Mouse (Mus musculus): ENCODE results near the gene Trpm3.
"Not testable (repeated sequence)": the region's sequence is repeated elsewhere in the genome, so short reads cannot be mapped to it uniquely, and the experiment has no call there.

The Trpm3 gene

DNA sequence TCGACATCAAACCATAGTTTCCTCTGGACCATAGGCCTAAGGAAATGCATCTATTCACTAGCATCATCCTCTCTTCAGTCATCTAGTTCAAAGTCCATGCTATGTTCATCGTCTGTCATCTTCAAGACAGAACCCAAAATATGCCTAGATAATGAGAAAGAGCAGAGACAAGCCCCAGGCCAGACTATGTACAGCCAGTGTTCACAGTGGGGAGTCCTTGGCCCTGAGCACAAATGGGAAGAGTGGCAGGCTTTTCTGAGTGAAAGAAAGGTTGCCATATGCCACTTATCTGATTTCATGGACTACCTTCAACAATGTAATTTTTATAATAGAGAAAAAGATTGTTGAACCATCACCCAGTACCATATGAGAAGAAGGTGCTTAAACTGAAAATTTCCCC lies 703.9 kb downstream of the Trpm3 start:
- in situ Hi-C loops (cut with MseI, MboI) = no loop called here

GRCm38 (mm10) chr19:22847696-22848095 lies 708.9 kb downstream of the Trpm3 start:
- in situ Hi-C loops (cut with MseI, MboI) = no loop called here

GRCm38 (mm10) chr19:22848251-22848650 lies 709.4 kb downstream of the Trpm3 start:
- in situ Hi-C loops (cut with MseI, MboI) = no loop called here

DNA sequence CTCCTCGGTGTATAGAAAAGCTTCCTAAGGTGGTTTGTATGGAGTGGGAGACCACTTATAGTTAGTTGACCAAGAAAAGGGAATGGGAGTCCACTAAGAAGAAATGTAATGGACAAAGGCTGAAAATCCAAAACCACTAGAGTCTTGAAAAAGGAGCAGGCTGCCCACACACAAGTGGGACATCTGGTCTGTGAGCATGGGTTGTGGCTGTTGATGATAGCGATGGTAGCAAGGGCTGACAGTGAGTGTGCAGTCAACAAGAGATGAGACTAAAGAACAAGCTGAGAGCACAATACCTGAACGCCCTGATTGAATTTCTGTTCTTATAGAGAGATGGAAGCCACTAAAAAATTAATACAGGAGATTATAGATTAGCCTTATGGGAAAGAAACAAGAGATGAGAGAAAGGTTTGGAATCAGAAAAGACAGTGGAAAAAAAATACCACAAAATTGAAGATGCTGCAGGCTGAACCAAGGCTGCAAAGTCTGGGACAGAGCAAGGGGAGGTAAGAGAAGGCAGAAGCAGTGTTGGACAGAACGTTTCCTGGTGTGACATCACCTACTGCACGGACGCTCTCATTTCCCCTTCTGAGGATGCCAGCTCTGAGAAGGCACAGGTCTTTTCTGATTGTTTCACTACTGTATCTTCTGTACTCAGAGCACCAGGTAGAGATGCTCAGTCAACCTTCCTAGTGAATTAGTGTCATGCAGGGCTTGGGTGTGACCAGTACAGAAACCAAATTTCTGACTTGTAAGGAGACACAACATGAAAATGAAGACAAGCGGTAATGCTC lies 710.1 kb downstream of the Trpm3 start:
- in situ Hi-C loops (cut with MseI, MboI) = no loop called here

- in situ Hi-C loops (cut with MseI, MboI) = not testable (repeated sequence)
These were observed 712.6 kb downstream of the Trpm3 start for GRCm38 (mm10) chr19:22851423-22851822.

- in situ Hi-C loops (cut with MseI, MboI) = no loop called here
These were observed 720.8 kb downstream of the Trpm3 start for GRCm38 (mm10) chr19:22859644-22860043.

- in situ Hi-C loops (cut with MseI, MboI) = no loop called here
These were observed 728.6 kb downstream of the Trpm3 start for GRCm38 (mm10) chr19:22867456-22867855.

- in situ Hi-C loops (cut with MseI, MboI) = loop anchor here in 1 of 2 experiments (10.0 kb wide), 1 partner anchor 525 kb away; no protein-coding TSS in a partner anchor
These were observed 731.0 kb downstream of the Trpm3 start for GRCm38 (mm10) chr19:22869853-22870252.

DNA sequence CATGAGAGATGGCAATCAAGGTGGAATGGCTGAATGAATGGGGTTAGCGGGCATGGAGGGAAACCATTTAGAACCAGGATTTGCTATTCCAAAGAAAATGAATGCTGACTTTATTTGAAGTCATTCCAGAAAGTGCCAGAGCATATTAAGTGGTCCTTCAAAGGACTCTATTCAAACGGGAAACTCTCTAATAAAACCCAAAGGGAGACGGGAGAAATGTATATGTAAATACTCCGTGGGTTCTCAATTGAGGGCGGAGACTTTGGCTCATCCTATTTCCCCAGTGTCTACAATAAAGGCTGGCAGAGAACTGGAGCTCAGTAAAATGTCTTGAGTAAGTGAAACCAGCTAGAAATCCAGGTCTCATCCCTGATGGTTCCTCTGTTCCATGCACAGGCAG lies 733.6 kb downstream of the Trpm3 start:
- in situ Hi-C loops (cut with MseI, MboI) = loop anchor here in 1 of 2 experiments (10.0 kb wide), 1 partner anchor 528 kb away; no protein-coding TSS in a partner anchor

- in situ Hi-C loops (cut with MseI, MboI) = loop anchor here in 1 of 2 experiments (10.0 kb wide), 2 partner anchors 325 to 535 kb away; no protein-coding TSS in a partner anchor
These were observed 741.4 kb downstream of the Trpm3 start for GRCm38 (mm10) chr19:22880199-22880598.

- in situ Hi-C loops (cut with MseI, MboI) = loop anchor here in 1 of 2 experiments (10.0 kb wide), 2 partner anchors 328 to 538 kb away; no protein-coding TSS in a partner anchor
These were observed 743.8 kb downstream of the Trpm3 start for GRCm38 (mm10) chr19:22882670-22883111.

DNA sequence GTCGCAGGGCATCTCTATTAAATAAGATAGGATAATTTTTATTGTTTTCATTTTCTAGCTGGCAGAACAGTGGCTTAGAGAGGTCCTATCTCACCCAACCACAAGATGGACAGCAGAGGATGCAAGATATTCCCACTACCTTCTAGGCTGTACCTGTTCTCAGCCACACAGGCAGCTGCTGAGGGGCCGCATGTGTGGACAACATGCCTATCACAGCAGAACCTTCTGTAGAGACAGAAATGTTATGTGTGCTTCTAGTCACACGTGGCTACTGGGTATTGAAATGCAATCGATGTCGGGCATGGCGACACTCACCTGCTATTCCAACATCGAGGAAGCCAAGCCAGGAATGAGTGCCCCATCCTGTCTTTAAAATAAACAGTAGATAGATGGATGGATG lies 744.3 kb downstream of the Trpm3 start:
- in situ Hi-C loops (cut with MseI, MboI) = loop anchor here in 1 of 2 experiments (10.0 kb wide), 2 partner anchors 328 to 538 kb away; no protein-coding TSS in a partner anchor

DNA sequence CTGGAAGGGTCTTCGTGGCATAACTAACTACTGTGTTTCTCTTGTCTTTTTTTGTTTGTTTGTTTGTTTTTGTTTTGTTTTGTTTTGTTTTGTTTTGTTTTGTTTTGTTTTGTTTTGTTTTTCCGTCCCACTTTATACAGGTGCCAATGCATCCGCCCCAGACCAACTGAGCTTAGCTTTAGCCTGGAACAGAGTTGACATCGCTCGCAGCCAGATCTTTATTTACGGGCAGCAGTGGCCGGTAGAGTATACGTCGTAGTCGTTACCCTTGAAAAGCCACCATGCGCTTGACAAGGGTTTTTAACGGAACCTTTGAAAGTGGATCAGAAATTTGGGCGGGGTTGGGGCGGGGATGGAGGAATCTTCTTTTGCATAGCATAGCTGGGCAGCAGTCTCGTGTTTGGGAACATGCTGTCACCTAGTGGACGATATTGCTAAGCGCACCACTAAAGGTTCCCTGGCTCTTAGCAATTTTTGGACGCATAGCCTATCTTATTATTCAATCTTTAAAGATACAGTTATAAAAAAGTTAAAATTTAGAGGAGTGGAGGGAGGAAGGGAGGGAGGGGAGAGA lies 745.0 kb downstream of the Trpm3 start:
- in situ Hi-C loops (cut with MseI, MboI) = loop anchor here in 1 of 2 experiments (10.0 kb wide), 2 partner anchors 329 to 539 kb away; no protein-coding TSS in a partner anchor

- in situ Hi-C loops (cut with MseI, MboI) = loop anchor here in 1 of 2 experiments (10.0 kb wide), 2 partner anchors 330 to 540 kb away; no protein-coding TSS in a partner anchor
These were observed 745.5 kb downstream of the Trpm3 start for GRCm38 (mm10) chr19:22884357-22884756.

GRCm38 (mm10) chr19:22885051-22885450 lies 746.2 kb downstream of the Trpm3 start:
- in situ Hi-C loops (cut with MseI, MboI) = loop anchor here in 1 of 2 experiments (10.0 kb wide), 2 partner anchors 330 to 540 kb away; no protein-coding TSS in a partner anchor

DNA sequence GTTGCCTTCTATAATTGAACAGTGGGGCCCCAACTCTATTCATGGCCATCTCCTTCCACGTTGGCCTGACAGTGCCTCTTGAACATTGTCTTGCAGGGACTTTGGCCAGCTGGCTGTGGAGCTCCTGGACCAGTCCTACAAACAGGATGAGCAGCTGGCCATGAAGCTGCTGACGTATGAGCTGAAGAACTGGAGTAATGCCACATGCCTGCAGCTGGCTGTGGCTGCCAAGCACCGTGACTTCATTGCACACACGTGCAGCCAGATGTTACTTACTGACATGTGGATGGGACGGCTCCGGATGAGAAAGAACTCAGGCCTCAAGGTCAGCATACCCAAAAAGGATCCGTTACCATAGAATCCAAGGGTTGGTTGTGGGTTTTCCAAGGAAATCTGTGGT lies 763.0 kb downstream of the Trpm3 start:
- in situ Hi-C loops (cut with MseI, MboI) = loop anchor here in 1 of 2 experiments (25.0 kb wide), 1 partner anchor 285 kb away; no protein-coding TSS in a partner anchor

DNA sequence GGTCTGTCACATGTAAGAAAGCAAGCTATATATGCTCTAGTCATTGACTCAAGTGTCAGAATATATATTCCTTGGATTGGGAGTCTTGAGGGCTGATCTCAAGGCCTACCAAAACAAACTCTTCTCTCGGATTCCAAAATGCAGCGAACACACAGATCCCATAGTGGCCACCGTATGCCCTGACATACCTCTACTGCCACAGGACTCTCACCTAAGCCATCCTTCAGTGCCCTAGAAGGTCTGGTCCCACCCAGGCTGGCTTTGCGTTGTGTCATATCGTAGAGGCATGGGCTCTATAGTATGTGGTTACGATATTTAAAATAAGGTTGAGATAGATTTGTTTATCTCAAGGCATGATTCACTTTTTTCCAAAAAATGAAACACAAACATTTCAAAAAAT lies 763.5 kb downstream of the Trpm3 start:
- in situ Hi-C loops (cut with MseI, MboI) = loop anchor here in 1 of 2 experiments (25.0 kb wide), 1 partner anchor 285 kb away; no protein-coding TSS in a partner anchor

DNA sequence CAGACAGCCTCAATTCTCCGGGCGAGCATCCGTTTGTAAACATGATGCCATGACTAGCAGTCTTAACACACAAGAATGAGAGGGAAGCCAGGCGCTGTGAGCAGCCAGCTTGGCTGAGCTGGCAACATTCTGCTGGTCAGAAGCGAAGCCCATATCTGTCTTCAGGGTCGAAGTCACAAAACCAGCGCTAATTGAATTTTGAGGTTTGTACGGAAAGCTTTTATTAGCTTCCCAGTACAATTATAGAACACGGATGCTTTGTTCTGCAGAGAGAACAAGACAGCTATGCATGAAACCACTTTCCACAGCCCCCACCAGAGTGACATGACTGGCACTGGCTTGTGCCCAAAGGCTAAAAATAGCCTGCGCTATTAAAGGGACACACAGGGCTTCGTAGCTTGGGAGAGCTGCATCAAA lies 766.2 kb downstream of the Trpm3 start:
- in situ Hi-C loops (cut with MseI, MboI) = loop anchor here in 1 of 2 experiments (25.0 kb wide), 1 partner anchor 282 kb away; no protein-coding TSS in a partner anchor

- in situ Hi-C loops (cut with MseI, MboI) = loop anchor here (10.0 to 25.0 kb wide), 2 partner anchors 234 to 277 kb away; partner anchors contain the start of gene Klf9 (in 1 of the 2)
These were observed 771.8 kb downstream of the Trpm3 start for GRCm38 (mm10) chr19:22910686-22911085.

GRCm38 (mm10) chr19:22912971-22913370 lies 774.1 kb downstream of the Trpm3 start:
- in situ Hi-C loops (cut with MseI, MboI) = loop anchor here (10.0 to 25.0 kb wide), 2 partner anchors 232 to 274 kb away; partner anchors contain the start of gene Klf9 (in 1 of the 2)

DNA sequence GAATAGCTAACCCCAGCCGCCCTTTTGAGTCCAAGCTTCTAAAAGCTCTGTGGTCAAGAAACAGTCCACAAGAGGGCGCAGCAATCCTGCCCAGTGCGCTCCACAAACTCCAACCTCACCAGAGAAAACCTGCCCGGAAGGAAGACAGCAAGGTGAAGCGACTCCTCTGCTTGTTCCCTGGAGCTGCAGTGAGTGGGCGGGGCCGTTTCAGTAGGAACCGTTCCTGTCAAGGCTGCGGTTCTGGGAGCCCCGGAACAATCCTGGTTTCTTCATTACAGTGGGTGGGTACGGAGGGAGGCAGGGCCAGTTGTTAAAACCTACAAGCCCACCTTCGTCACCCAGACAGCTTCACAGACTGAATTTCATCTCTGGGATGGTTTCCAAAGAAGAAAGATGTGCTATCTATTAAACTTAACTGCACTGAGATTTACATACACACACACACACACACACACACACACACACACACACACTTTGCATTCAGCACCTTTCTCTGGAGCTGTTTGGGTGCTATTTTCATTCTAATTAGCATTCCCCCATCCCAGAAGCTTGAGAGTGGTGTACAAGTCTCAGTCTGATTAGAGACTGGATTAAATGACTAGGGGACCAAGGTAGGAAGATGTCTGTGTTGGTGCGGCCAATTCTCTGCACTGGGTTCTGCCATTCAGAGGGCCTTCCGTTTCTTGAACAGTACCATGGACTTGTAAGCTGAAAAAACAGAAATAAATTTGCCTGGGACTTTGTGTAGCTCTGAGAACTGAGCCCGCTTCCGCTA lies 777.2 kb downstream of the Trpm3 start:
- in situ Hi-C loops (cut with MseI, MboI) = loop anchor here (10.0 to 25.0 kb wide), 2 partner anchors 229 to 271 kb away; partner anchors contain the start of gene Klf9 (in 1 of the 2)
